Mouse (Mus musculus): ENCODE results near the gene Il20rb. TPM values are rescaled to one million over a fixed set of nuclear protein-coding genes. Genes with fewer than 3 reads are reported as not detected.
A peak's percentile ranks its signal among the peaks of the same experiment; 100 is the strongest.

Gene Il20rb
- polyA plus RNA-seq, 1 experiment from 2014 or later: 1.3 TPM

GRCm38 (mm10) chr9:100419103-100419502 is 67.5 kb downstream of the Il20rb start:
- H3K27me3 ChIP-seq: no peaks in the 10 kb centered on the region
- H3K4me2 ChIP-seq: no peak overlapping the region
- H3K4me1 ChIP-seq: peaks cover 18% of the 10 kb centered on the region
- H3K9ac ChIP-seq: no peak overlapping the region
- no peaks in the 10 kb centered on the region for H3K9me3 ChIP-seq
- ATAC-seq (ENCODE audit: insufficient number of reproducible peaks, insufficient read depth, low FRiP score, low TSS enrichment, low read depth): no peak
- H3K4me3 ChIP-seq: no peak overlapping the region
- H3K27ac ChIP-seq: no peak overlapping the region
- 83% methylated on average over 8 of the region's 8 CpGs for WGBS
- no peaks in the 10 kb centered on the region for H3K36me3 ChIP-seq

- peaks cover 18% of the 10 kb centered on the region for H3K4me1 ChIP-seq
- no peak for ATAC-seq (ENCODE audit: insufficient number of reproducible peaks, insufficient read depth, low FRiP score, low TSS enrichment, low read depth)
- H3K27ac ChIP-seq: no peak overlapping the region
- 46% methylated on average over 1 of the region's 1 CpGs for WGBS
- H3K27me3 ChIP-seq: no peaks in the 10 kb centered on the region
- H3K4me2 ChIP-seq: no peak overlapping the region
- H3K36me3 ChIP-seq: no peaks in the 10 kb centered on the region
- H3K4me3 ChIP-seq: no peak overlapping the region
- H3K9me3 ChIP-seq: no peaks in the 10 kb centered on the region
- H3K9ac ChIP-seq: no peak overlapping the region
Observed at GRCm38 (mm10) chr9:100416756-100417155, 69.8 kb downstream of the Il20rb start.

- H3K4me1 ChIP-seq: peaks cover 18% of the 10 kb centered on the region
- WGBS: 76% methylated on average over 6 of the region's 6 CpGs
- H3K9me3 ChIP-seq: no peaks in the 10 kb centered on the region
- no peak overlapping the region for H3K27ac ChIP-seq
- H3K4me2 ChIP-seq: no peak overlapping the region
- H3K4me3 ChIP-seq: no peak overlapping the region
- no peaks in the 10 kb centered on the region for H3K36me3 ChIP-seq
- no peak overlapping the region for H3K9ac ChIP-seq
- ATAC-seq (ENCODE audit: insufficient number of reproducible peaks, insufficient read depth, low FRiP score, low TSS enrichment, low read depth): no peak
- H3K27me3 ChIP-seq: no peaks in the 10 kb centered on the region
Observed at GRCm38 (mm10) chr9:100416299-100416698, 70.3 kb downstream of the Il20rb start.

GRCm38 (mm10) chr9:100415328-100415979 is 71.1 kb downstream of the Il20rb start:
- ATAC-seq (ENCODE audit: insufficient number of reproducible peaks, insufficient read depth, low FRiP score, low TSS enrichment, low read depth): 0 out of 2 replicates have a peak, but pooled peaks have one; percentile 62
- Histone ChIP-seq H3K27me3 (no peaks in the 10 kb centered on the region), H3K36me3 (no peaks in the 10 kb centered on the region), H3K9me3 (no peaks in the 10 kb centered on the region), H3K27ac (no peak overlapping the region), H3K4me1 (peaks cover 18% of the 10 kb centered on the region), H3K4me2 (no peak overlapping the region), H3K9ac (no peak overlapping the region), H3K4me3 (no peak overlapping the region)
- 42% methylated on average over 7 of the region's 7 CpGs for WGBS

Other genes starting within 250 kb of the Il20rb start
- gene Nck1, start 59.3 kb upstream of the Il20rb start, polyA plus RNA-seq (2015; fragmentation: Nextera tagmentation; extraction: Ambion mirVana): 70.1 and 74.9 TPM in 2 replicates
- gene Slc35g2, start 84.3 kb upstream of the Il20rb start, polyA plus RNA-seq (2015; fragmentation: Nextera tagmentation; extraction: Ambion mirVana): 5.3 and 5.5 TPM in 2 replicates
- 60.1 and 62.7 TPM in 2 replicates for gene Stag1, start 111.0 kb upstream of the Il20rb start, polyA plus RNA-seq (2015; fragmentation: Nextera tagmentation; extraction: Ambion mirVana)